Mouse (Mus musculus) myocyte (in vitro differentiated cells): ENCODE data around the gene Erv3. TPM values are rescaled to one million over a fixed set of nuclear protein-coding genes. Genes with fewer than 3 reads are reported as not detected.

Source experiments
- H3K27me3 ChIP-seq: one replicate; pipeline ENCODE4 v1.6.1; 2011; ENCODE audit not compliant: control insufficient read depth, insufficient read depth, insufficient read length
- H3K36me3 ChIP-seq: one replicate; pipeline ENCODE4 v1.6.1; 2011; ENCODE audit not compliant: control insufficient read depth, insufficient read depth
- H3K4me2 ChIP-seq: one replicate; pipeline ENCODE4 v1.6.1; 2011; ENCODE audit warnings: low read depth, control low read depth
- H3K4me3 ChIP-seq: one replicate; pipeline ENCODE4 v1.5.1; 2011; ENCODE audit warnings: mild to moderate bottlenecking, control low read depth, moderate library complexity
- H3K79me2 ChIP-seq: one replicate; pipeline ENCODE4 v1.6.1; 2011; ENCODE audit not compliant: control insufficient read depth, insufficient read depth
- H3ac ChIP-seq: one replicate; pipeline ENCODE4 v1.6.1; 2011; ENCODE audit not compliant: control insufficient read depth, insufficient read length
- CEBPB ChIP-seq: IDR thresholded peaks from 2 replicates; pipeline ENCODE4 v1.6.1; 2011; ENCODE audit warnings: mild to moderate bottlenecking, moderate library complexity; ENCODE audit not compliant: poor library complexity, insufficient read depth, severe bottlenecking
- E2F4 ChIP-seq: IDR thresholded peaks from one replicate; pipeline ENCODE4 v1.6.1; 2011; ENCODE audit warnings: mild to moderate bottlenecking, control low read depth, moderate library complexity; ENCODE audit not compliant: insufficient read depth
- MAX ChIP-seq: IDR thresholded peaks from one replicate; pipeline ENCODE4 v1.6.1; 2011; ENCODE audit warnings: low read depth, mild to moderate bottlenecking, control low read depth
- MYOD1 ChIP-seq, 3 experiments: IDR thresholded peaks; one replicate each; pipeline ENCODE4 v1.6.1; 2011; ENCODE audit warnings: control low read depth in 2 of 3, low read depth in 2 of 3, mild to moderate bottlenecking in 2 of 3, moderate library complexity in 1 of 3; ENCODE audit not compliant: insufficient read length in 2 of 3, control insufficient read depth in 1 of 3
- MYOG ChIP-seq, 3 experiments: IDR thresholded peaks; one replicate each; pipeline ENCODE4 v1.6.1; 2011; ENCODE audit warnings: control low read depth in 2 of 3, low read depth in 2 of 3, mild to moderate bottlenecking in 2 of 3; ENCODE audit not compliant: insufficient read length in 2 of 3, control insufficient read depth in 1 of 3, insufficient read depth in 1 of 3
- POLR2A ChIP-seq: IDR thresholded peaks from one replicate; pipeline ENCODE4 v1.6.1; 2011; ENCODE audit warnings: low read depth, mild to moderate bottlenecking, control low read depth, moderate library complexity; ENCODE audit not compliant: insufficient read length
- POLR2AphosphoS2 ChIP-seq: IDR thresholded peaks from one replicate; pipeline ENCODE4 v1.6.1; 2011; ENCODE audit warnings: low read depth, control low read depth; ENCODE audit not compliant: insufficient read length
- REST ChIP-seq: IDR thresholded peaks from one replicate; pipeline ENCODE4 v1.6.1; 2011; ENCODE audit warnings: mild to moderate bottlenecking, control low read depth, moderate library complexity; ENCODE audit not compliant: insufficient read depth, insufficient read length
- SRF ChIP-seq: IDR thresholded peaks from one replicate; pipeline ENCODE4 v1.6.1; 2011; ENCODE audit warnings: low read depth; ENCODE audit not compliant: control insufficient read depth, insufficient read length
- TCF12 ChIP-seq: IDR thresholded peaks from one replicate; pipeline ENCODE4 v1.6.1; 2011; ENCODE audit warnings: mild to moderate bottlenecking, control low read depth; ENCODE audit not compliant: poor library complexity, insufficient read depth, severe bottlenecking
- TCF3 ChIP-seq: IDR thresholded peaks from one replicate; pipeline ENCODE4 v1.6.1; 2011; ENCODE audit warnings: low read depth, control low read depth; ENCODE audit not compliant: insufficient read length
- USF1 ChIP-seq: IDR thresholded peaks from one replicate; pipeline ENCODE4 v1.6.1; 2011; ENCODE audit warnings: low read depth, mild to moderate bottlenecking, control low read depth, moderate library complexity
- polyA plus RNA-seq: library from polyadenylated mRNA; unstranded; fragments of >200 nt; fragmentation: generic; extraction: Trizol; gene quantifications from one replicate; pipeline ENCODE4 v1.2.1, GENCODE M21; 2012; ENCODE audit warnings: missing spikeins

The Erv3 gene
- polyA plus RNA-seq, 1 experiment, result 0.01 TPM

DNA sequence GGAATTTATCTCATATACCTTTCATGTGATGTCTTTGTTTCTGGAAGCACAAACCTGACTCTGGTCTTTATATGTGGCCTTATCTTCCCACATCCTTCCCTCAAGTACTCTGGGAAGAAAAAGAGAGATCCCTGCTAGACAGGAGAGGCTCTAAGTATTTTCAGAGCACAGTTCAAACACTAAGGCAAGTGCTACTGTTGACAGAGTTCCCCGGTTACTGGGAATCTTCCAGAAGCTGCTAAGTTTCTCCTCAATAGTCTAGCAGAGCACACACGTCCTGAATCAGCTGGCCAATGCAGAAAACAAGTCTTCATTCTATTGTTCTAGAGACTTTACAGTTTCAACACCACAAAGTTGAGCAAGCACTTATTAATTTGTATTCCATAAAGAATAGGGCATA, 12.7 kb downstream of the Erv3 start:
- Histone ChIP-seq H3K27me3 (no peaks in the 10 kb centered on the region), H3K79me2 (no peaks in the 10 kb centered on the region)

DNA sequence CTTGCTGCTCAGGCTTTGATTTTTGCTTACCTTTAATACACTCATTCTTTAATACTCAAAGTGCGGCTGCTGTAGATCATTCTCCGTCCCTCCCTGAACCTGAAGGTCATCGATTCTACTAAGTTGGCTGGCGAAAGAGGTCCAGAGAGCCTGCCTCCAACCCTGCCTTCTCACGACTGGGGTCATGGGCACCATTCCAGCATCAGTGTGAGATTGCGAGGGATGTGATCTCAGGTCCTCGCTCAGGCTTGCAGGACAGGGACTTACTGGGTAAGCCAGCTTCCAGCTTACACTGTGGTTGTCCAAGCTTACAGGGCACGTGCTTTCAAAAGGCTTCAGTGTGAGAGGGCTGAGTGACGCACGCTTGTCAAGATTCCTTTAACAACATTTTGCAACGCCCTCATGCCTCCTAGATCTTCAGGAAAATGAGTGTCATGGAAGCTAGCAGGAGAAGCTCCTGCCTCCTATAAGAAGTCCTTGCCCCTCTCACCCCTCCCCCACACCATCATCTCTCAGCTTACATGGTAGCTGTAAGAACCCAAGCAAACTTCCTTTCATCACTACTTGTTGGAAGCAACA, 13.3 kb downstream of the Erv3 start:
- Histone ChIP-seq H3ac (no peak overlapping the region), H3K4me3 (no peak overlapping the region), H3K36me3 (no peaks in the 10 kb centered on the region), H3K79me2 (no peaks in the 10 kb centered on the region), H3K4me2 (no peak overlapping the region), H3K27me3 (no peaks in the 10 kb centered on the region)
- TF ChIP-seq SRF (no peak), MYOD1 (IDR thresholded peaks at IDR 0.05; ENCODE audit: control insufficient read depth in 1 of 3, insufficient read length in 2 of 3, low read depth in 2 of 3) (no peak)

More for the DNA sequence above, 12.7 kb downstream of the Erv3 start:
- Histone ChIP-seq H3K4me2 (no peak overlapping the region), H3ac (no peak overlapping the region), H3K36me3 (no peaks in the 10 kb centered on the region), H3K4me3 (no peak overlapping the region)
- TF ChIP-seq MYOD1 (IDR thresholded peaks at IDR 0.05; ENCODE audit: control insufficient read depth in 1 of 3, insufficient read length in 2 of 3, low read depth in 2 of 3), result no peak
- no peak for TF ChIP-seq POLR2AphosphoS2
- no peak for TF ChIP-seq CEBPB
- TF ChIP-seq POLR2A, result no peak
- TF ChIP-seq USF1, result no peak
- TF ChIP-seq TCF12, result no peak
- no peak for TF ChIP-seq MYOG (IDR thresholded peaks at IDR 0.05; ENCODE audit: control insufficient read depth in 1 of 3, insufficient read depth in 1 of 3, insufficient read length in 2 of 3, low read depth in 2 of 3)
- TF ChIP-seq E2F4, result no peak
- no peak for TF ChIP-seq REST
- TF ChIP-seq TCF3, result no peak
- TF ChIP-seq MAX, result no peak
- TF ChIP-seq SRF, result no peak

DNA sequence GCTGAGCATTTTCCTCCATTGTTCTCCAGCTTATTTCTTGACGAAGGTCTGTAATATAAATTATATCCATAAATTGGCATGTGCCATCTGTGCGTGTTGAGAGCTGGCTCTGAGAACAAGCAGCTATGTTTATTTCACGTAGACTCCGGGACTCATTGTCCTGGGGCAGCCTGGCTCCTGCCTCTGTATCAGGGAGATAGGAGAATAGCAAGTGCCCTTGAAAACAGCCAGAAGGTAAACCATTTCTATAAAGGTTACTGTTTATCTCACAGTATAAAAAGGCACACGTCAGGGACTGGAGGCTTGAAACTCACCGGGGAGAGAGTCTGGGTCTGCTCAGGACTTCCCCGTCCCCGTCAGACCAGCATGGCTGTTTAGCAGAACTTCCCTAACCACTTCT, 13.9 kb downstream of the Erv3 start:
- H3K27me3 ChIP-seq, result no peaks in the 10 kb centered on the region
- no peak overlapping the region for H3ac ChIP-seq
- no peak overlapping the region for H3K4me2 ChIP-seq
- no peak overlapping the region for H3K4me3 ChIP-seq
- TF ChIP-seq MYOD1 (IDR thresholded peaks at IDR 0.05; ENCODE audit: control insufficient read depth in 1 of 3, insufficient read length in 2 of 3, low read depth in 2 of 3), result no peak
- H3K36me3 ChIP-seq, result no peaks in the 10 kb centered on the region
- no peaks in the 10 kb centered on the region for H3K79me2 ChIP-seq

DNA sequence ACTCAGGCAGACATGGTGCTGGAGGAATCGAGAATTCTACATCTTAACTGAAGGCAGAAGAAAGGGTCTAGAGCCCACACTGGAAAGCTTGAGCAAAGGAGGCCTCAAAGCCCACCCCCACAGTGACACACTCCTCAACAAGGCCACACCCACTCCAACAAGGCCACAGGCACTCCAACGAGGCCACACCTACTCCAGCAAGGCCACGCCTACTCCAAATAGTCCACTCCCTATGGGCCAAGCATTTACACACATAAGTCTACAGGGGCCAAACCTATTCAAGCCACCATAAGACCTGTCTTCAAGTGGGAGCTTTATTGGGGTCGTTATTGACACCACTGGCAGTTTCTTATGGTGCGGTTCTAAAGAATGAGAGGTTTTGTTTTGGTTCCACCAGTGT, 17.0 kb downstream of the Erv3 start:
- Histone ChIP-seq H3K4me2 (no peak overlapping the region), H3K79me2 (no peaks in the 10 kb centered on the region), H3ac (no peak overlapping the region), H3K27me3 (no peaks in the 10 kb centered on the region), H3K4me3 (no peak overlapping the region), H3K36me3 (no peaks in the 10 kb centered on the region)
- TF ChIP-seq MAX (no peak), USF1 (no peak), TCF3 (no peak), REST (no peak), POLR2A (no peak), MYOG (IDR thresholded peaks at IDR 0.05; ENCODE audit: control insufficient read depth in 1 of 3, insufficient read depth in 1 of 3, insufficient read length in 2 of 3, low read depth in 2 of 3) (no peak), CEBPB (no peak), TCF12 (no peak), SRF (no peak), POLR2AphosphoS2 (no peak)

DNA sequence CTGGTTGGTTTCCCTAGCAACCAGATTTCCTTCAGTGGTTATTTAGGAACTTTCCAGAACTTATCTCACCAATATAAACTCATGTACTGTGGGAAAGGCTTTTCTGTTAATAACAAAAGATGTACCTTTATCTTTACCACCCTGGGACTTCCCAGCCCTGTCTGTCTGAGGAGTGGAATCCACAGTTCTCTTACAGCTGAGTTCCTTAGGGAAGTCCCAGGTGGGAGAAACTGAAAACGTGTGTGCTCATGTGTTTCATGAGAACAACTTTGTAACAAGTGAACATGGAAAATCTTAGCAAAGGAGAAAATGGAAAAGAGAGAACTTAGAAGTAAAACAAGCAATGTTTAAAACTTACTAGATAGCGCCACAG, 18.2 kb downstream of the Erv3 start:
- H3K27me3 ChIP-seq, result no peaks in the 10 kb centered on the region
- H3ac ChIP-seq, result no peak overlapping the region
- no peak overlapping the region for H3K4me3 ChIP-seq
- H3K4me2 ChIP-seq, result no peak overlapping the region
- H3K79me2 ChIP-seq, result no peaks in the 10 kb centered on the region
- TF ChIP-seq MAX (no peak), USF1 (no peak), POLR2A (no peak)
- H3K36me3 ChIP-seq, result no peaks in the 10 kb centered on the region

DNA sequence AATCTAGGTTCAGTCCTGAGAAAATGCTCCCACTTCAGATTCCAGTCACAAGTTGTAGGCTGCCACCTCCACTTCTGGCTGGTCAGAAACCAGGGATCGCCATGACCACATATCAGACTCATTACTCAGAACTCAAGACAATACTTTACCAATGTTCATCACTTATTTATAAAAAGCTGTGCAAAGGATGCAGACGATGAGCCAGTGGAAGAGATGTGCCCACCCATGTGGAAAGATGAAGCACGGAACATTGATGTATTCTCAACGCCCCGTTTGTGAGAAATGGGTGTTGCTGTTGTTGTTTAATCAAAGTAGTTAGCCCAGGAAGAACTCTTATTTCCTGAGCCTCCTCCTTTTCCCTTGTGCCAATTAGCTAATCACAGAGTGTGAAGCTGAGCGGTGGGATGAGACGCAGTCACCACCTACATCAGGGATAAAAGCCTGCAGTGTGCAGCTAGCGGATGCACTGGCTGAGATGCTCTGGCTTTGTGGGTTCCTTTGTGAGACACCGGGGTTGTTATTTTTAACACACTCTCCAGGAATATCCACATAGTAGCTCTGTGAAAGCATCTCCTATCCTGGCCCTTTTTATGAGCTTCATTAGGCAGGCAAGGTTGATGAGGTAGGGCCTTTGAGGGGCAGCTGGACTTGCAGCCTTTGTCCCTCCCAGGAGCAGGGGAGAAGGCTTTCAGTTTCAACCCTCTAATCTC, 18.8 kb downstream of the Erv3 start:
- no peaks in the 10 kb centered on the region for H3K27me3 ChIP-seq
- TF ChIP-seq SRF, result no peak
- TF ChIP-seq REST, result no peak
- TF ChIP-seq TCF3, result no peak
- TF ChIP-seq USF1, result no peak
- no peaks in the 10 kb centered on the region for H3K36me3 ChIP-seq
- no peak overlapping the region for H3K4me3 ChIP-seq
- no peak overlapping the region for H3K4me2 ChIP-seq
- no peak overlapping the region for H3ac ChIP-seq
- H3K79me2 ChIP-seq, result no peaks in the 10 kb centered on the region
